Mouse (Mus musculus): ENCODE data around the gene Tmem116. TPM values are rescaled to one million over a fixed set of nuclear protein-coding genes. Genes with fewer than 3 reads are reported as not detected.

The Tmem116 gene
- polyA plus RNA-seq (2016; fragmentation: Nextera tagmentation; extraction: Ambion mirVana): 1.3 and 1.4 TPM in 2 replicates

DNA sequence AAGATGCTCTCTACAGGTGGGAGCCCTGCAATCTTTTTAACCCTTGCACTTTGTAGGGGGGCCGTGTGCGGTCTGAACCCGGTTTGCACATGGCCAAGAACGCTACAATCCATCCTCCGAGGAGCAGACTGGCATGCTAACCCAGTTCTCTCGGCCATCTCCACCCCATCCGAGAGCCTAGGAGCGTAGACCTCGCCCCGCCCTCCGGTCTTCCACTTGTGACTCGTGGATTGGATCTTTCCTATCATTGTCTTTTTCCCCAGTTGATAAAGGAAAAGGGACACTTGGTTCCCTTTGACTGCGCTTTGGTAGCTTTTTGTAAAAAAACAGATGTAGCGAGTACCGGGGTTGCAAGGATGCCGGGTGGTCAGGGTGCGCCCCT is at the start of gene Tmem116:
Tmem116 (plus strand) TSS at position 250 of the 382 bp plus-strand sequence.
- peak within 1 kb of the TSS; percentile 85 for H3K4me2 ChIP-seq (replicated peaks)
- peaks cover 23% of the 10 kb centered on the region for H3K4me1 ChIP-seq
- WGBS: under 1% methylated on average over 17 of the region's 17 CpGs
- no peaks in the 10 kb centered on the region for H3K27me3 ChIP-seq
- peaks cover 26% of the 10 kb centered on the region for H3K36me3 ChIP-seq
- no peak; the same call in 1 of the 2 replicates for ATAC-seq (ENCODE audit: insufficient number of reproducible peaks, insufficient read depth, low FRiP score, low TSS enrichment)
- H3K27ac ChIP-seq: peak within 1 kb of the TSS; percentile 94
- peak within 1 kb of the TSS; percentile 91 for H3K4me3 ChIP-seq
- peak within 1 kb of the TSS; percentile 94 for H3K9ac ChIP-seq
- no peaks in the 10 kb centered on the region for H3K9me3 ChIP-seq

DNA sequence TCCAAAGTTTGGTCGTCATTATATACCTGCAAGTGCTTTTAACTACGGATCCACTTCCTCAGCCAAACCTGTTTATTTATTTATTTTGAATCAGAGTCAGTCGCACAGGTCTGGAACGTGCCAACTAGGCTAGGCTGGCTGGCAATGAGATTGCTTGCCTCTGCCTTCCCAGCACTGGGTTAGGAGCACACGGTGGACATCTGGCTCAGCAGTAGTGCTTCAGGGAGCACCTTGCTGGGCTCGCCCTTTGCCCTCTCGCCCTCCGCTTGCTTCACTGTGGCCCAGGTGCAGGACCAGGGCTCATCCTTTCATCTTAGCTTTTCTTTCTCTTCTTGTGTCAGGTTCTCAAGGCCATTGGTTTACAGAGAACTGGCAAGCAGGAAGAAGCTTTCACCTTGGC is 43.8 kb upstream of the Tmem116 start:
- no peak overlapping the region for H3K4me2 ChIP-seq (replicated peaks)
- no peak for ATAC-seq (ENCODE audit: insufficient number of reproducible peaks, insufficient read depth, low FRiP score, low TSS enrichment)
- H3K9ac ChIP-seq: no peak overlapping the region
- no peak overlapping the region for H3K4me3 ChIP-seq
- H3K4me1 ChIP-seq: no peaks in the 10 kb centered on the region
- no peaks in the 10 kb centered on the region for H3K27me3 ChIP-seq
- WGBS: 88% methylated on average over 8 of the region's 8 CpGs
- peaks cover 50% of the 10 kb centered on the region for H3K36me3 ChIP-seq
- H3K9me3 ChIP-seq: no peaks in the 10 kb centered on the region
- no peak overlapping the region for H3K27ac ChIP-seq

DNA sequence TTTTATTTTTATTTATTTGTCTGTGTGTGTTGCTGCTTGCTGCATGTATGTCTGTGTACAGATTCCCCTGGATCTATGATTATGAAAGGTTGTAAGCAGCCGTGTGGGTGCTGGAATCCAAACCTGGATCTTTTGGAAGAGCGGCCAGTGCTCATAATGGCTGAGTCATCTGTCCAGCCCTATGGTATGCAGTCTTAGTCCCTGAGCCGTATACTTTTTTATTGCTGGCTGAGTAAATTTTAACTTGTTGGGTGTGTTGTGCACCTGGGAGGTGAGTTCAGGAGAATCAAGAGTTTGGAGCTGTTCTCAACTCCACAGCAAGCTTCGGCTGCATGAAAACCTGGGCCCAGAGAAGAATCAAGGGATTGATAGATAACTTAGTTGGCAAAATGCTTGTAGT is 40.7 kb upstream of the Tmem116 start:
- no peak for ATAC-seq (ENCODE audit: insufficient number of reproducible peaks, insufficient read depth, low FRiP score, low TSS enrichment)
- no peaks in the 10 kb centered on the region for H3K4me1 ChIP-seq
- H3K27me3 ChIP-seq: no peaks in the 10 kb centered on the region
- H3K9me3 ChIP-seq: no peaks in the 10 kb centered on the region
- no peak overlapping the region for H3K27ac ChIP-seq
- 90% methylated on average over 4 of the region's 4 CpGs for WGBS
- H3K4me3 ChIP-seq: no peak overlapping the region
- no peak overlapping the region for H3K4me2 ChIP-seq (replicated peaks)
- H3K36me3 ChIP-seq: peaks cover 72% of the 10 kb centered on the region
- H3K9ac ChIP-seq: no peak overlapping the region

DNA sequence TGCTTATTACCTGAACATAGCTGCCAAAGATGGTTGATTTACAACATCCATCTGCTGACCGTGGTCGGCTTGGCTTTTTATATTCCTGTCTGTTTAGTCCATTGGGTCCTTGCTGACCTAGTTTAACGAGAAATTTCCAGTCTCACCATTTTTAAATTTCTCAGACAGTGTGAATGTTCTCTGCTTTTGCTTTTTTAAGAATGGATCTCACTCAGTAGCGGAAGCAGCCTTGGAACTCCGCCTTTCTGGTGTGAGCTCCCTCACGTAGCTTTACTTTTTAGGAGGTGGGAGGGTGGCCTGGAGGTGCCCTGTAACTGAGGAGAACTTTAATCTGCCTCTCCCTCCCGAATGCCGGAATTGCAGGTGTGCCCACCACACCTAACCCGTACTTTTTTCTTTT is 31.0 kb upstream of the Tmem116 start:
- H3K9me3 ChIP-seq: no peaks in the 10 kb centered on the region
- H3K36me3 ChIP-seq: peaks cover 95% of the 10 kb centered on the region
- H3K4me1 ChIP-seq: no peaks in the 10 kb centered on the region
- H3K4me2 ChIP-seq (replicated peaks): no peak overlapping the region
- WGBS: 94% methylated on average over 9 of the region's 9 CpGs
- H3K27me3 ChIP-seq: no peaks in the 10 kb centered on the region
- no peak overlapping the region for H3K9ac ChIP-seq
- H3K27ac ChIP-seq: no peak overlapping the region
- ATAC-seq (ENCODE audit: insufficient number of reproducible peaks, insufficient read depth, low FRiP score, low TSS enrichment): no peak
- no peak overlapping the region for H3K4me3 ChIP-seq

DNA sequence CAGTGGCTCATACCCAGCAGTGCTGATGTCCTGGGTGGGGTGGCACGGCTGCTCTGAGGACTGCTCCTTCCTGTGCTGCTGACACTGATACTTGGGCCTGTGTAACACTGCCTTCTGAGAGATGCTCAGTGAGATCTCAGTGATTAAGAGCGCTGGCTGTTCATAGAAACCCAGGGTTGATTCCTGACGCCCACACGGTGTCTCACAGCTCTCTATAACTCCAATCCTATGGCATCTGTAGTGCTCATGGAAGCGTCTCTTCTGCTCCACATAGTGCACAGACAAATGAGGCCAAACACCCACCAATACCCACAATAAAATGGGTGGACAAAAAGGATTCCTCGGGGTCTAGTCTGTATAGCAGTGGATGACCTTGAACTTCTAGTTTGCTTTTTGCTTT is 28.9 kb upstream of the Tmem116 start:
- Histone ChIP-seq H3K9me3 (no peaks in the 10 kb centered on the region), H3K27ac (no peak overlapping the region), H3K27me3 (no peaks in the 10 kb centered on the region), H3K9ac (no peak overlapping the region), H3K4me1 (no peaks in the 10 kb centered on the region), H3K36me3 (peaks cover 96% of the 10 kb centered on the region), H3K4me2 (replicated peaks) (no peak overlapping the region), H3K4me3 (no peak overlapping the region)
- WGBS: 94% methylated on average over 6 of the region's 6 CpGs
- no peak for ATAC-seq (ENCODE audit: insufficient number of reproducible peaks, insufficient read depth, low FRiP score, low TSS enrichment)

DNA sequence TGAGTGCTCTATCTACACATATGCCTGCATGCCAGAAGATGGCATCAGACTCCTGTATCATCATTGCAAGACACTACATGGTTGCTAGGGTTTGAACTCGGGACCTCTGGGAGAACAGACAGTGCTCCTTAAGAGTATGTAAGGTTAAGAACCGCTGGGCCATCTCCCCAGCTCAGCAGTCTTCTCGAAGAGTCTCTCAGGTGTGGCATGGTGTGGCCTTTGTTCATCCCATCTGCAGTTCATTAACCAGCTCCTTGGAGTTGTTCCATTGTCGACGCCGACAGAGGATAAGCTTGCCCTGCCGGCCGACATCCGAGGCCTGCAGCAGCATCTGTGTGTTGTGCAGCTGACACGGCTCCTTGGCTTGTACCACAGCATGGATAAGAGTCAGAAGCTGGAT is 28.4 kb upstream of the Tmem116 start:
- no peaks in the 10 kb centered on the region for H3K9me3 ChIP-seq
- no peaks in the 10 kb centered on the region for H3K27me3 ChIP-seq
- no peaks in the 10 kb centered on the region for H3K4me1 ChIP-seq
- H3K4me3 ChIP-seq: no peak overlapping the region
- 73% methylated on average over 10 of the region's 10 CpGs for WGBS
- no peak overlapping the region for H3K9ac ChIP-seq
- no peak for ATAC-seq (ENCODE audit: insufficient number of reproducible peaks, insufficient read depth, low FRiP score, low TSS enrichment)
- H3K36me3 ChIP-seq: peaks cover 96% of the 10 kb centered on the region
- H3K27ac ChIP-seq: no peak overlapping the region
- H3K4me2 ChIP-seq (replicated peaks): no peak overlapping the region

DNA sequence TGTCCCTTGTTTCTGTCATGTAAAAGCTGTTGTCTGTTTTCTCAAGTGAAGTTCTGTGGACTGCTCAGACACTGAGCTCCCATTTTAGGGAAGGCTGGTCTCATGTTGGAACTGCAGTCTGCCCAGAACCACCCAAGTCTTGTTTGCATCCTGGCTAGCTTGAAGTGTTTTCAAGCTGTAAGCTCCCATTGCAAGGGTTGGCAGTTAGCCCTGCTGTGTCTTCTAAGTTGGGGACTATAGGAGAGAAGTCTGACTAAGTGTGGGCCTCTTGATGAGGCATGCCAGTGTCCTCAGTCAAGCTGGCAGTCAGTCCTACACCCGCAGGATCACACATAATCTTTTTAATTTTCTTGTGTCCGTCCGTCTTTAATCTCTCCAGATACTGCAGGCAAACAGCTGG is 22.7 kb upstream of the Tmem116 start:
- H3K36me3 ChIP-seq: peaks cover 96% of the 10 kb centered on the region
- no peaks in the 10 kb centered on the region for H3K9me3 ChIP-seq
- no peak for ATAC-seq (ENCODE audit: insufficient number of reproducible peaks, insufficient read depth, low FRiP score, low TSS enrichment)
- 87% methylated on average over 3 of the region's 3 CpGs for WGBS
- no peak overlapping the region for H3K4me3 ChIP-seq
- no peak overlapping the region for H3K27ac ChIP-seq
- H3K9ac ChIP-seq: no peak overlapping the region
- H3K4me1 ChIP-seq: no peaks in the 10 kb centered on the region
- no peak overlapping the region for H3K4me2 ChIP-seq (replicated peaks)
- H3K27me3 ChIP-seq: no peaks in the 10 kb centered on the region

DNA sequence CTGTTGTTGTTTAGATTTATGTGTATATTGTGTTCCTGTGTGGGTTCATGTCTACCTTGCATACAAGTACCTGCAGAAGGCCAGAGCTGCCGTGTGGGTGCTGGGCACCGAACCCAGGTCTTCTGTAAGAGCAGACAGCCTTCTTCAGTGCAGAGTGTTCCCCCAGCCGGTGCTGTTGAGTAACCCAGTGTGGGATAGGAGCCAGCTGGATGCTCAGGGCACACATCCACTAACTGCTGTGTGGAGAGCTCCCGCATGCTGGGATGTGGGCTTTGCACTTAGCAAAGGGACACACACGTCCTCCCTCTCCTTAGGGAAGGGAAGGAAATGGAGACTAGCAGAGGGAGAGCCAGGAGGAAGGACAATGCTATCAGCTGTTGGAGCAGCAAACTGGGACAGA is 13.6 kb upstream of the Tmem116 start:
- 91% methylated on average over 5 of the region's 5 CpGs for whole genome bisulfite sequencing
- H3K36me3 ChIP-seq: peaks cover 83% of the 10 kb centered on the region
- ATAC-seq (ENCODE audit: insufficient number of reproducible peaks, insufficient read depth, low FRiP score, low TSS enrichment): no peak

DNA sequence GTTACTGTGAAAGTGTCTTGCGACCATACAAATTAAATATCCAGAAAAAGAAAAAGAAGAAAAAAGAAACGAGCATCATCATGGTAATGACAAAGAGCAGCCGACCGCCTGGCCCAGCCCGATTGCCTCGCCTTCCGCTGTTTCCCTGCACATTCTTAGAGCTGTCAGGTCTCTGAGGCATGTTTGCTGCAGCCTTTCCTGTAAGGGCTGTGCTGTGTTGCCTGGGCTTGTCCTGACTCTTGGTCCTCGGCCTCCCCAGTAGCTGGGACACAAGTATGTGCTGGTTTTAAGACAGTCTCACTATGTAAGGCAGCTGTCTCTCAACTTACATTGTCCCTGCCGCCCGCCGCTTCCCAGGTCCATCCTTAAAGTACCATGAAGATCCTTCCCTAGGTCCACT is 12.9 kb upstream of the Tmem116 start:
- Histone ChIP-seq H3K4me2 (replicated peaks) (no peak overlapping the region), H3K36me3 (peaks cover 83% of the 10 kb centered on the region)

More for the DNA sequence above, 13.6 kb upstream of the Tmem116 start:
- Histone ChIP-seq H3K9ac (no peak overlapping the region), H3K27me3 (no peaks in the 10 kb centered on the region), H3K4me2 (replicated peaks) (no peak overlapping the region), H3K4me3 (no peak overlapping the region), H3K9me3 (no peaks in the 10 kb centered on the region), H3K4me1 (no peaks in the 10 kb centered on the region), H3K27ac (no peak overlapping the region)

DNA sequence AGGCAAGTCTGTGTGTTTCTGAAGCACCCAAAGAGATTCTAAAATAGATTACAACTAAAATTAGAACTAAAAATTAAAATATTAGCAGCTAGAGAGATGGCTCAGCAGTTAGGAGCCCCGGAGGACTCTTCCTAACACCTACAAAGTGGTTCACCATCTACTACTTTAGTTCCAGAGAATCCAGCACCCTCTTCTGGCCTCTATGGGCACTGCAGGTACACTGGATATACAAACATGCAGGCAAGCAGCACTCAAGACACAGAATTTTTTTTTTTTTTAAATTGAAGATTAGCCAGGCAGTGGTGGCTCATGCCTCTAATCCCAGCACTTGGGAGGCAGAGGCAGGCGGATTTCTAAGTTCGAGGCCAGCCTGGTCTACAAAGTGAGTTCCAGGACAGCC is 8.1 kb upstream of the Tmem116 start:
- 89% methylated on average over 3 of the region's 3 CpGs for WGBS
- Histone ChIP-seq H3K27me3 (no peaks in the 10 kb centered on the region), H3K4me2 (replicated peaks) (no peak overlapping the region), H3K36me3 (peaks cover 85% of the 10 kb centered on the region), H3K4me3 (no peak overlapping the region), H3K9ac (no peak overlapping the region), H3K4me1 (no peaks in the 10 kb centered on the region), H3K27ac (no peak overlapping the region), H3K9me3 (no peaks in the 10 kb centered on the region)
- ATAC-seq (ENCODE audit: insufficient number of reproducible peaks, insufficient read depth, low FRiP score, low TSS enrichment): no peak

More for the DNA sequence above, 12.9 kb upstream of the Tmem116 start:
- ATAC-seq (ENCODE audit: insufficient number of reproducible peaks, insufficient read depth, low FRiP score, low TSS enrichment): no peak
- Histone ChIP-seq H3K4me3 (no peak overlapping the region), H3K27ac (no peak overlapping the region), H3K9ac (no peak overlapping the region), H3K27me3 (no peaks in the 10 kb centered on the region), H3K9me3 (no peaks in the 10 kb centered on the region), H3K4me1 (no peaks in the 10 kb centered on the region)
- 91% methylated on average over 11 of the region's 11 CpGs for WGBS

DNA sequence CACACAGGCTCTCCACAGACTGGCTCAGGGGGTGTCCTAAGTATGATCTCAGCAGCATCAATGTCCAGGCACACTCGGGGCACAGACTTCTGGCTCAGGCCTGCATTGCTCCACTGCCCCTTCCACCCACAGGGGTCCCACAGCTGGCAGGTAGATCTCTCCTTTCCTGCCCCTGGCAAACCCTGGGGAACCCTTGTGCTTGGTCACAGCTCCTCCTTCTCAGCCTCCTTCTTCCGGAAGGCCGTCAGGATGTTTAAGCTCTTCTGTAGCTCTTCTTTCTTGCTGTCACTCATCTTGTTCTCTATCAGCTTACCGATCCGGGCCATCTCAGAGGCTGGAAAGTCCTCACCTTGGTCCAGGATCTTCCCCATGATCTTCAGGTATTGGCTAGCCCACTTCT is 6.8 kb upstream of the Tmem116 start:
- Histone ChIP-seq H3K9ac (no peak overlapping the region), H3K4me3 (no peak overlapping the region), H3K4me1 (no peaks in the 10 kb centered on the region), H3K27me3 (no peaks in the 10 kb centered on the region), H3K27ac (no peak overlapping the region), H3K4me2 (replicated peaks) (no peak overlapping the region), H3K9me3 (no peaks in the 10 kb centered on the region), H3K36me3 (peaks cover 77% of the 10 kb centered on the region)
- no peak for ATAC-seq (ENCODE audit: insufficient number of reproducible peaks, insufficient read depth, low FRiP score, low TSS enrichment)
- WGBS: 91% methylated on average over 5 of the region's 5 CpGs

DNA sequence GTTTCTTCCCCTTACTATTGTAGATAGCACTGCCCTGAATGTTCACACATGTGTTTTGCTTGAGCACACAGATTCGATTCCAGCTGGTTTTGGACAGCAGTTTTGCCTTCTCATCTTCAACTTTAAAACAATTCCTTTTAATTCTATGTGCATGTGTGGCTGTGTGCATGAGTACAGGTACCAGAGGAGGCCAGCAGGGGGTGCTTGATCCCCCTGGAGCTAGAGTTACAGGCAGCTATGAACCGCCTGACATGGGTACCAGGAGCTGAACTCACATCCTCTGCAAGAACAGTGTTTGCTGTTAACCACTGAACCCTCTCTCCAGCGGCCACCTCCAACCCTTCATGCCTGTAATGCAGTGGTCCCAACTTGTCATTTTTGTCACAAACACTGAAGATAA is 3.2 kb upstream of the Tmem116 start:
- no peak for ATAC-seq (ENCODE audit: insufficient number of reproducible peaks, insufficient read depth, low FRiP score, low TSS enrichment)
- Histone ChIP-seq H3K4me3 (no peak overlapping the region), H3K27ac (no peak overlapping the region), H3K9ac (no peak overlapping the region), H3K36me3 (peaks cover 58% of the 10 kb centered on the region), H3K9me3 (no peaks in the 10 kb centered on the region), H3K27me3 (no peaks in the 10 kb centered on the region), H3K4me2 (replicated peaks) (no peak overlapping the region), H3K4me1 (peaks cover 14% of the 10 kb centered on the region)
- WGBS: 92% methylated on average over 3 of the region's 3 CpGs

DNA sequence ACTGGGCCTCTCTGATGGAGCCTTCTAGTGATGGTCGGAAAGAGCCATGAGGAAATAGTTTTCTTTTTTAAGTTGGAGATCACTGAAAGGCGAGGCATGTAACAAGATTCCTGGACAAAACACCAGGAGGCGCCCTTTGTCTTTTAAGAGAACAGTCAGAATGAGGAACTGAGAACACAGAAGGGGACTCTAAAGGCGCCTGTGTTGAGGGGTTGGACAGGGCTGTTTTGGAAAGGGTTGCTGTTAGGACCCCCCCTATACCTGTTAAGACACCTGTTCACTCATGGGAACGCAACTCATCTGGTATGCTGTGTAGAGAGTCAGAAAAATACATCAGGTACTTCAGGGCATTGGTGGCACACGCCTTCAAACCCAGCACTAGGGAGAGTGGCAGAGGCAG is 1.7 kb upstream of the Tmem116 start:
- Histone ChIP-seq H3K9ac (no peak overlapping the region), H3K9me3 (no peaks in the 10 kb centered on the region), H3K4me2 (replicated peaks) (no peak overlapping the region), H3K4me3 (no peak overlapping the region), H3K4me1 (peaks cover 23% of the 10 kb centered on the region), H3K36me3 (peaks cover 43% of the 10 kb centered on the region), H3K27ac (no peak overlapping the region), H3K27me3 (no peaks in the 10 kb centered on the region)
- WGBS: 67% methylated on average over 6 of the region's 6 CpGs
- ATAC-seq (ENCODE audit: insufficient number of reproducible peaks, insufficient read depth, low FRiP score, low TSS enrichment): no peak

Measured in embryonic facial prominence, embryonic 12.5 days (tissue).